Mouse (Mus musculus) mature B cell (primary cell): ENCODE results near the gene Sesn1.
"Not testable (repeated sequence)": the region's sequence is repeated elsewhere in the genome, so short reads cannot be mapped to it uniquely, and the experiment has no call there.

Experiments used
- in situ Hi-C: fragments of 300-500 bp; cut with MboI; formaldehyde crosslinking; loops from 2 replicates; pipeline ENCODE4 v1.14.3; 2019

The Sesn1 gene

DNA sequence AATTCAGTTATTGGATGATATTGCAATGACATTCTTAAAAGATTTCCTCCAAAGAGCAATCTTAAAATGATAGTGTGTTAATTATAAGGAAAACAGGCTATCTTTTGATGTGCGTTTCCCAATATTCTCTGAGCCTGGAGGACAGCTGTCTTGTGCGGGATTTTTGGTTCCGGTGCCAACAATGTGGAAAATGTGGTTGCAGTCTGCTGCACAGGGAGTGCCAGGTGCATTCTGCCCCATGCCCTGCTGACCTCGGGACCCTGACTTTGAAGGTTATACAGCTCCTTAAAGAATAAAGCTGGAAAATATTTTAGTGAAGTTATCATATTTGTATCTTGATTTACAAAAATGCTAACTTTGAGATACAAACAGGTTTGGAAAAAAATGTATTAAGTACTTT, 98.2 kb downstream of the Sesn1 start:
- in situ Hi-C loops = no loop called here

DNA sequence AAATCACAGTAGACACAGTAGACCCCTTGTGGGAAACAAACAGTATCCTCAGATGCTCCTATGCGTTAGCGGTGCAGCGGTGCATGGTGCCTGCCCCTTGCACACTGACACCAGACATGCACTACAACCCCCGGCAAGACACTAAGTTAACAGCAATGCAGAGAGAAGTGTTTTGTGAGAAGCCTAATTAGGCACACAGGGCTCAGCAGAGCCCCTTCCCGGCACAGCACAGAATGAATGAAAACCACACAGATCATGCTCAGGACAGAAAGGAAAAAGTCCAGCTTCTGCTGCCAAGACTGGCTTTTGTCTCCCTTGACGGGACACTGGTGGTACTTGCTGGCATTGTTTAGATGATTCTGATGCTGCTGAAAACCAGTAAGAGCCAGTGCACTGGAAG, 99.2 kb downstream of the Sesn1 start:
- in situ Hi-C loops = no loop called here

DNA sequence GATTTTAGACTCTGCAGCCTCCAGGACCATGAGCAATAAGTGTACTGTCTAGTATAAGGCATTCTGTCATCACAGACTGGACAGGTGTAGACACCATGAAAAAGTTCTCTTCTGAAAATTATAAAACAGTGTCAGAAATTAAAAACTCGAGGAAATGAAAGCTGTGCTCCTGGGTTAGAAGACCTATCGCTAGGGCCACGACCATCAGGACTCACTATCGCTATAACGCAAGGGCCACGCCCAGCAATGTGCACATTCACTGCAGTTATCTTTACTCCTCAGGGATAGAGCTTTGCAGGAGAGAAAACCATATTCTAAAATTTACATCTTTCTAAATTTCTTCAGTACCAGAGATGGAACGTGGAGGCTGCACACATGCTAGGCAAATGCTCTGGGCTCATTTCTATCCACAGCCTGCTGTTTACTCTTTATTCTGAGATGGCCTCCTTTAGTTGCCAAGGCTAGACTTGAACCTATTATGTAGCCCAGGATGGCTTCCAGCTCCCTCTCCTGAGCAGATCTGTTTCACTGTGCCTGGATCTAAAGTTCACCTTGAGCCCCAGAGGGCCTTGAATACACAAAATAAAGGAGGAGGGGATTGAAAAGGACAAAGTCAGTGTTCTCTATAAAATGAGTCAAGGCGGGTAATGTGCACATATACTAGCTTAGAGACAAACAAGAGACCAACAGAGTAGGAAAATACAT, 102.7 kb downstream of the Sesn1 start:
- in situ Hi-C loops = no loop called here

DNA sequence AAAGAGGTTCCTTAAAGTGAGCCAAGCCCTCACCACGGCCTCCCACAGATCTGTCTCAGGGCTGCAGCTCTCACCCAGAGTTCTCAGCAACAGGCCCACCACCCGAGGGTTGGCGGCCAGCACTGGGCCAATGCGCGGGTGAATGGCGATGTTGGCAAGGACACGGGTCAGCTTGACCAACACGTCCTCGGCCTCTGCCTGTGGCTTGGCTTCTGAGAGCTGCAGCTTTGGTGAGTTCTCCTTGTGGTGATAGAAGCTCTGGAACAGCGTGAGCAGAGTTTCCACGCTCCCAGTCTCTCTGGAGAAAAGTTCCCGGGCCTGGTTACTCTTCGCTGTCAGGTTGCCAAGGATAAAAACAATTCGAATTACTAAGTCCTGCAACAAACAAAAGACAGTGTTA, 117.0 kb downstream of the Sesn1 start:
- in situ Hi-C loops = no loop called here

DNA sequence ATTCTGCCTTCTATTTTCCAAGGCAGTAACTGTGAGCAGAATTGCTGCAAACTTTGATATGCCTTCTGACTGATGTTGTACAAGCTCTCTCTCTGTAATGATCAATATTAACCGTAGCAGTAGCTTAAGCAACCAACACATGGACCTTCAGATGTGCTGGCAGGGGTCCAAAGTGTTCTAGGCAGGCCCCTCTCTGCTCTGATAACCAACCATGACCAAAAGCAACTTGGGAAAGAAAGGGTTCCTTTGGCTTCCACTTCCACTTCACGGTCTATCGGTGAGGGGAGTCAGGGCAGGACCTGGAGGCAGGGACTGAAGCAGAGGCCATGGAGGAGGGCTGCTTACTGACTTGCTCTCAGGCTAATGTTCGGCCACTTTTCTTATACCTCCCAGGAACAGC, 121.2 kb downstream of the Sesn1 start:
- in situ Hi-C loops = no loop called here

DNA sequence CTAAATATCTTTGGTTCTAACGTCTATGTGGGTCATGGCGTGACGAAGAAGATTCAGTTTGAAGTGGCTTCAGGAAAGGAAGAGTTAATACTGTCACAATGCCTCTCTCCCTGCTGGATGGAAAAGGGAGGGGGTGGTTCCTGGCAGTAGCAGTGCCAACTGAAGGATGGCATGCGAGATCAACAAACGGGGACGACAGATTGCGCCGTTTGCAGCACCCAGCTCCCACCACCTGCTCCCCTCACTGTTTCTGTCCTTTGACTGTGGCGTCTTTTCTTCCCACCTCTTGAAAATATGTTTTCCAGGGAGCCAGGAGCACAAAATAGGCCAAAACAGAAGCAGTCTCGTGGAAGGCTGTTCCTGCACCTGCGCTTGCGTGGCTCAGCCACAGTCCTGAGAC, 122.2 kb downstream of the Sesn1 start:
- in situ Hi-C loops = no loop called here

DNA sequence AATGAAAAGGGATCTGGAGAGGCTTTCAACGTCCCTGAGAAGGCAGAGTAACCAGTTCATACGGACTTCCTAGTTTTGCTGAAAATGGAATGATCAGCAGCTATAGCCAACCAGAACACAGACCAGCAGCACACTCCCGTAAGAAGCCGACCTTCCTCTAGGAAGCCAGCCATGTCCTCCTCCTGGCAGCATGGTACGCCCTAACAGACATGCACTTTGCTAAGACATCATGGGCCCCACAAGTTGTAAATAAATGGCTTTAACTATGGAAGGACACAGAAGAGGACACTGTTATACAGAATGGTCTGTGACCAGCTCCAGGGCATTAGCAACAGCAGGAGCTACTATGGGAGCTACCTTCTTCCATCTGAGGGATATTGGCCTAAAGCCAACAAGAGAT, 123.2 kb downstream of the Sesn1 start:
- in situ Hi-C loops = no loop called here

DNA sequence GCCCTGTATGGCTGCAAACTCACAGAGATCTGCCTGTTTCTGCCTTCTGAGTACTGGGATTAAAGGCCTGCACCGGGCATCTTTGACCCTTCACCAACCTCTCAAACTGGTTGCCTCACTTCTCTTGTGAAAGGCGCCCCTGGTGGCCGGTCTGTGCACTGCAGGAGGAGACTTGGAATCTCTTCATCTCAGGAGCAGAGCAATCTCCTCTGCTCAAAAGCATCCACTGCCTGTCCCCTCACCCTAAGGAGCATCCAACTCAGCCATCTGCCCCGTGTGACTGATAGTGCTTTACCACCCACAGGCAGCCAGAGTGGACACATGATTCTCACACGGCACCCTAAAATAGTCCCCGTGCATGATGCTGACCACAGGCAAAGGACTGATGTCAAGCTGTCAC, 123.8 kb downstream of the Sesn1 start:
- in situ Hi-C loops = no loop called here

DNA sequence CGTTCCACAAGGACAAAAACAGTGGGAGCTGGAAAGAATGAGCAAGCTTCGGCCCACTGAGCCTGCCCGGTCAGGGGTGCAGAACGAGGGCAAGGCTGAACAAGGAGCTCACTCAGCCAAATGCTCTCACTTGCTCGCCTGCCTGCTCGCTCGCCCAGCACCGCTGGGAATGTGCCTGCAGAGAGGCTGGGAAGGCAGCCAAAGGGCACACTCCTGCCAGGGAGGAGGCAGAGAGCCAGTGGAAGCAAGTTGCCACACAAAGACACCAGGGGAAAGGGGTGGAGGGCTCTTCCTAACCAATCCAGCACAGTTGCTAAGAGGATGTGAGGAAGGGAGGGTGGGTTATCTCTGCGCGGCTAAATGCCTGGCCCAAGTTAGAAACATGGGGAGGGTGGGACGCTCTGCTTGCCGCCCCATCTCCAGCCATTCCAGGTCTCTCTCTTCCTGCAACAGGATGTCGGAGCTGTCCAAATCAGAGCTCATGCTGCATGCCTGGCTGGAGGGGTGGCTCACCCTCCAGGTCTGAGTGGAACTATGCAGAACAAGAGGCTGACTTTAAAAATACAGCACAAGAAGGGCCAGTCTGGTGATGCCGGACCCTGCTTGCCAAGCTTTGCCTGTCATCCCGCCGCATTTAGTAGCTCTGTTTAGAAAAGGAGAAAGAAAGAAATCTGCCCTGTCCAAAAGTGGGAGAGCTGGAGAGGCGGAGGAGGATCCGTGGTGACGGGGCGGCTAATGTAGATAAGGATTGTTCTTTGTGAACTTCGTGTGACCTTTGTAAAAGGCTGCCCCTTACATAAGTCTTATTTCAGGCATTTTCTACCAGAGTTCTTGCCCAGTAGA, 125.1 kb downstream of the Sesn1 start:
- in situ Hi-C loops = no loop called here

DNA sequence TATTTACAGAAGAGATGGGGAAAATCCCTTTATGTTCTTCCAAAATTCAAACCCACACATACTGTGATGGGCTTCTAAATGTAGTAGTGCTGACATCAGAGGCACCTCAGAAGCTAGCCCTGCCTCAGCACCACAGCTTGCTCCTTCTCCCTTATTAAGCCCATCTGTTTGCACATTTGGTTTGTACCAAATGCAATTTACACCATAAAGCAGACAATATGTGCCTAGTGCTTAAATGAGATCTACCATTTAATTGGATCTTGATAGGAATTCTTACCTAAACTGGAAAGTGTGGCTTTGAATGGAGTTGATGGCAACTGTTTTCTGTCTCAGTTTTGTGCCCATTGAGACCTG, 125.7 kb downstream of the Sesn1 start:
- in situ Hi-C loops = no loop called here

DNA sequence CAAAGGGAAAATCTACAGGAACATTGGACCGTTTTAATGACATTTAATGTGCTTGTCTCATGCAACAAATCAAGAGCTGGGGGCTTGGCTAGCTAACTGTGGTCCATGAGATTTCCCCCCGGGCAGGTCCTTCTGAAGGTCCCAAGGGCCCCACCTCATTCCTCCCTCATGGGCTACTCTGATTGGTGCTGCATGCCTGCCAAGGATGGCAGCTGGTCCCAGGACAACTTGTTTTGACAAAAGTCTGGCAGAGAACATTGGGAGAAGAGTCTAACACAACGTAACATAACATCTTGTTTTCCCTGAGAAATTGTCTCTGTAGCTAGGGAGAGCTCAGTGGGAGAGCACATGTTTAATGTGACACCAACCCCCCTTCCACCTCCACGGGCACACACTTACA, 126.4 kb downstream of the Sesn1 start:
- in situ Hi-C loops = no loop called here

DNA sequence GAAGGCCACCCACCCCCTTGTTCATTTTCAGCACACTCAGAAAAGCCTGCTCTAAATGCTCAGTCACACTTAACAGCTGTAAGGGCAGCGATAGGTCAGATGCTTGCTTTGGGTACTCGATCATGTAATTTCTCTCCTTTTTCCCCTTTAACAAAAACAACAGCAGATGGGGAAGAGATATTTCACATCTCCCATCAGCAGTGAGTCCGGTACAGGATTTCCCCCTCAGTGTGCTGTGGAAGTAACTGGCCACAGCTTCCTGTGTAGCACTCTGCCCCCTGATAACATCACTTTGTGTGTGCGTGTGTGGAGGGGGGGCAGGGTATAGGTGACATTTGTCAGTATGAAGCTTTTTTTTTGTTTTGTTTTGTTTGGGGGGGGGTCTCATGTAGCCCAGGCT, 127.4 kb downstream of the Sesn1 start:
- in situ Hi-C loops = no loop called here

DNA sequence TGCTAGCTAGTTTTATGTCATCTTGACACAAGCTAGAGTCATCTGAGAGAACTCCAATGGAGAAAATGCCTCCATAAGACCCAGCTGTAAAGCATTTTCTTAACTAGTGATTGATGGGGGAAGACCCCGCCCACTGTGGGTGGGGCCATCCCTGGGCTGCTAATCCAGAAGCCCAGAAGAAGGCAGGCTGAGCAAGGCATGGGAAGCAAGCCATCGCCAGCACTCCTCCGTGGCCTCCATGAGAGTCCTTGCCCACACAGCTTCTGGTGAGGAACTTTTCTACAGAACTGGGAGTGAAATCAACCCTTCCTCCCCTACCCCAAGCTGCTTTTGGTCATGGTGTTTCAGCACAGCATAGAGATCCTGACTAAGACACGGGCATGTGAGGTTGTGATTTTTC, 129.4 kb downstream of the Sesn1 start:
- in situ Hi-C loops = no loop called here

DNA sequence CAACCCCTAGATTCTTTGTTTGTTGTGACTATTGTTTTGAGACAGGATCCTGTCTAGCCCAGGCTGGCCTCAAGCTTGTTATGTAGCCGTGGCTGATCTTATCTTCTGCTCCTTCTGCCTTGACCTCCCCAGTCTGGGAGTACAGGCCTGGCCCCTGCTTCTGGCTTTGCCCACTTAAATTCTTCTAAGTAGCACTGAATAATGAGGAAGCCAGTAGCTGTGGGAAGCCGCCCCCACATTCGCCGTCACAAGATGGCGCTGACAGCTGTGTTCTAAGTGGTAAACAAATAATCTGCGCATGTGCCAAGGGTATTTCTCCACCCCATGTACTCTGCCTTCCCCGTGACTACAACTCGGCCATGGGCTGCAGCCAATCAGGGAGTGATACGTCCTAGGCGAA, 142.6 kb downstream of the Sesn1 start:
- in situ Hi-C loops = not testable (repeated sequence)

DNA sequence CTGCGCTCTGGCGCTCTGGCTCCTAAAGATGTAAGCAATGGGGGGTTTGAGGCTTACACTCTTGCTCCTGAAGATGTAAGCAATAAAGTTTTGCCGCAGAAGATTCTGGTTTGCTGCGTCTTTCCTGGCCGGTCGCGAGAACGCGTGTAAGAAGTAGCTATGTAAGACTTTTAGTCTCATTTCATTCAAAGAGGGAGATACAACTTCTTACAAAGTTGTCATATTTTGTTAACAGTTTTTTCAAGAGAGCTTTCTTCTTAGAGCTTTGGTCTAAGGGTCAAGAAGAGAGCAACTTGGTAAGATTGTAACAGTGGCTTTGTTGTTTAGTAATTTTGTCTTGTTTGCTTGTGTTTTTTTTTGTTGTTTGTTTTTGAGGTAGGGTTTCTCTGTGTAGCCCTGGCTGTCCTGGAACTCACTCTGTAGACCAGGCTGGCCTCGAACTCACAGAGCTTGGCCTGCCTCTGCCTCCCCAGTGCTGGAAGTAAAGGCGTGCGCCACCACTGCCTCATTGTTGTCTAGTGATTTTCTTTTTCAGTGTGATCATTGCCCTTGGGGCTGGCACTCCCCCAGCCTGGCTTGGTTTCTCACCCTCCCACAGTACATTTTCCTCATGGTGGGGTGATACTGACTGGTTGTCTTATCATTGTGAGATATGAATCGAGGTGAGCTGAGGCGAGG, 143.3 kb downstream of the Sesn1 start:
- in situ Hi-C loops = no loop called here

DNA sequence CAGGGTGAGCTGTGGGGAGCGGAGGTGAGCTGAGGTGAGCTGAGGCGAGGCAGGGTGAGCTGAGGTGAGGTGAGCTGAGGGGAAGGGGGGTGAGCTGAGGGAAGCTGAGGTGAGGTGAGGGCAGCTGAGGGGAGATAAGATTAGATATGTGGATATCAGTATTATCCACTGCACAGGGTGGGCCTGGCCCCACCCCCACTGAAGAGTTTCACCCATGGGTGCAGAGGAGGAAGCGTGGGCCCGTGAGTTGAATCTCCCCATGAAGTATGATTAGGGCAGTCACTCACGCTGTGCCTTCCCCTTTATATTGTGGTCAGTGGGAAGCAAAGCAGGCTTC, 143.8 kb downstream of the Sesn1 start:
- in situ Hi-C loops = no loop called here

DNA sequence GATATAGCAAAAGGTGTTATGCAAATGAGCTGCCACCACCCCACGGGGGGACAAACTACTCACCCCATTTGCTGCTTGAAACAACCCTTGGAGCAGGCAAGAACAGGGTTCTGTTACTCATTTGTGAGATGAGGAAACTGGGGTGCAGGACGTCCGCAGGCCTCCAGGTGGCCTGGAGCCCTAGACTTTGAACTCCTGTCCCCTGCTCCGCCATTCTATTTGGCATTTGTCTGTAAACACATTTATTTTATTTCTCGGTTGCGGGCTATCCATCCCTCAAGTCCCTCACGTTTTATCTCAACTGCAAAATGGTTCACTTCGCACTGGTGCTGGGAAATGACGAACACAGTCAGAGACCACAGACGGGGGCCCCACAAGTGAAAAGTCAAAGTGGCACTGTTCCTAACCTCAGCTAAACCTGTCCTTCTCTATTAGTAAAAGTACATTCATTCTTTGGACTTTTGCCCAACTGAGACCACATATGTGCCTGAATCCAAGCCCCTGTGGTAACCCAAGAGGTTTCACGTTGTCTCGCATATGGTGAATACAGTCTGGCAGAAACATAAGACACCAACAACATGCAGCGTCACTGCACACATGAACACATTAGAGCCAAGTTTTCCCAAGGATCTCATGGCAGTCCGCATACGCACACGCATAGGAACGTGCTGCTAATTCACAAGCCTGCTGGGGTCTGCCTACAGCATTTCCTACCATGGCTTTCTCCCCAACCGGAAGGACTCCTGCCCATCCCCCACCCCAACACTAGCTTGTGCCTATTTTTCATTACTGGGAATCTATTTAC, 147.9 kb downstream of the Sesn1 start:
- in situ Hi-C loops = no loop called here
